Mouse (Mus musculus): ENCODE data around the gene Lhx1. TPM values are rescaled to one million over a fixed set of nuclear protein-coding genes. Genes with fewer than 3 reads are reported as not detected.

Gene Lhx1
- polyA plus RNA-seq, 1 experiment from 2014 or later: not detected

DNA sequence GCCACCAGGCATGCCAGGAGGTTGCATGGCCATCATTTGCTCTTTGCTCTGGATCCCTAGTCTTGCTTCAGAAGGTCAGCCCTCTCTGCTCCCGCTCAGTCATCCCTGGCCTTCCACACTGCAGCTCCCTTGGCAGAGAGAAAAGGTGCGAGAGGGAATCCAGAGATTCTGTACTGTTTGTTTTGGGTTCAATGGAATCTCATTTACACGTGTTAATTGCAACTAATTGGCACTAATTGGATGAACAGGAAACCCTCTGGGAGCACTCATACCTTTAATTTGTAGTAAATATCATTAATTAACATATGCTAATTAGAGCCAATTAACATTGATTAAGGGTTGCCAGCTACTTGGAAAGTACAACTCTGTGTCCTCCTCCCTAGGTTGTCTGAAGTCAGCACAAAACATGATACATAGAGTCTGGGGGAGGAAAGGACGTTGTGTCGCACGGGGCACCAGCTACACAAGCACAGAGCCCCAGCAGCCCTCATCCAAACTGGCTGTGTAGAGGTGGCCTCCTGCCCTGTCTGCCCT lies 24.0 kb upstream of the Lhx1 start:
- ATAC-seq (ENCODE audit: insufficient read depth) (no peak), DNase-seq (no peak)
- Histone ChIP-seq H3K36me3 (ENCODE audit: insufficient read depth) (no peaks in the 10 kb centered on the region), H3K4me2 (no peak overlapping the region), H3K4me3 (ENCODE audit: low read depth, low read length) (no peak overlapping the region), H3K27ac (ENCODE audit: low read depth) (no peak overlapping the region), H3K9ac (no peak overlapping the region), H3K4me1 (ENCODE audit: insufficient read depth) (no peaks in the 10 kb centered on the region), H3K9me3 (ENCODE audit: low read depth, low read length) (no peaks in the 10 kb centered on the region), H3K27me3 (ENCODE audit: insufficient read depth, low read length) (no peaks in the 10 kb centered on the region)
- no peak for TF ChIP-seq CTCF (IDR thresholded peaks at IDR 0.05; ENCODE audit: low read depth)
- 52% methylated on average over 6 of the region's 6 CpGs for WGBS

DNA sequence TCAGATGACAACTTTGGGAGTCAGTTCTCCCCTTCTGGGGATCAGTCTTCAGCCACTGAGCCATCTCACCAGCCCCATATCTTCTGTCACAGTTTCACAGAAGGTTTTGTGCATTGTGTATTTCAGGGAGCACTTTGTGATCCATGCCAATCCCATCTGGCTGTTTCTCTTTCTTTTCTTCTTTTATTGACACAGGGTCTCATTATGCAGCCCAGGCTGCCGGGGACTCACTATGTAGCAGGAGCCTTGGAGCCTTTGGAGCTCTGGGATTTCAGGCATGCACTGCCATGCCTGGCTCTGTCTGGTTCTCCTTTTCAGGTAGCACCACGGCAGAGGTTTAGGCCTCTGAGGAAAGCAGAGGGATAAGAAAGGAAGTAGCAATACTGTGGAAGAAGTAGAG lies 23.0 kb upstream of the Lhx1 start:
- Histone ChIP-seq H3K27ac (ENCODE audit: low read depth) (no peak overlapping the region), H3K9ac (no peak overlapping the region), H3K4me3 (ENCODE audit: low read depth, low read length) (no peak overlapping the region), H3K4me1 (ENCODE audit: insufficient read depth) (no peaks in the 10 kb centered on the region), H3K9me3 (ENCODE audit: low read depth, low read length) (no peaks in the 10 kb centered on the region), H3K36me3 (ENCODE audit: insufficient read depth) (no peaks in the 10 kb centered on the region), H3K27me3 (ENCODE audit: insufficient read depth, low read length) (no peaks in the 10 kb centered on the region), H3K4me2 (no peak overlapping the region)
- ATAC-seq (ENCODE audit: insufficient read depth) (no peak), DNase-seq (no peak)
- no peak for TF ChIP-seq CTCF (IDR thresholded peaks at IDR 0.05; ENCODE audit: low read depth)
- 57% methylated on average over 2 of the region's 2 CpGs for WGBS

DNA sequence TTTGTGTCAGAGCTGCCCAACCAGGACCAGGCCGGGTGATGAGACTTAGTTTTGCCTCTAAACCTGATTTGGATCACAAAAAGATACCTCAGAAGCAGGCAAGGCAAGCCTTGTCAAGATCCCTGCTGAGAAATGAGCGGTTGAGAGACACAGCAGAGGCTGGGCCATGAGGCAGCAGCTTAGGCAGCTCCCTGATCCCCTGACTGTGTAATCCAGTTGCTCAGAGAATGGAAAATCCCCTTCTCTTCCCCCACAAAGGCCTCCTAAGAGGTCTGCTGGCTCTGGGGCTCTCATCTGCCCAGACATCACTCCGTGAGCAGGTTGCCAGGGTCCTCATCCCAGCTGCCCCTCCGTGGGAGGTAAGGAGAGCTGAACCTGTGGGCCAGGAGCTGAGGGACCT lies 14.6 kb upstream of the Lhx1 start:
- no peak overlapping the region for H3K4me3 ChIP-seq (ENCODE audit: low read depth, low read length)
- ATAC-seq (ENCODE audit: insufficient read depth) (no peak), DNase-seq (no peak)
- H3K4me2 ChIP-seq: no peak overlapping the region
- no peaks in the 10 kb centered on the region for H3K27me3 ChIP-seq (ENCODE audit: insufficient read depth, low read length)
- H3K4me1 ChIP-seq (ENCODE audit: insufficient read depth): no peaks in the 10 kb centered on the region
- H3K9ac ChIP-seq: no peak overlapping the region
- no peaks in the 10 kb centered on the region for H3K36me3 ChIP-seq (ENCODE audit: insufficient read depth)
- WGBS: 8% methylated on average over 4 of the region's 4 CpGs
- no peaks in the 10 kb centered on the region for H3K9me3 ChIP-seq (ENCODE audit: low read depth, low read length)
- TF ChIP-seq CTCF (IDR thresholded peaks at IDR 0.05; ENCODE audit: low read depth): no peak
- H3K27ac ChIP-seq (ENCODE audit: low read depth): no peak overlapping the region

DNA sequence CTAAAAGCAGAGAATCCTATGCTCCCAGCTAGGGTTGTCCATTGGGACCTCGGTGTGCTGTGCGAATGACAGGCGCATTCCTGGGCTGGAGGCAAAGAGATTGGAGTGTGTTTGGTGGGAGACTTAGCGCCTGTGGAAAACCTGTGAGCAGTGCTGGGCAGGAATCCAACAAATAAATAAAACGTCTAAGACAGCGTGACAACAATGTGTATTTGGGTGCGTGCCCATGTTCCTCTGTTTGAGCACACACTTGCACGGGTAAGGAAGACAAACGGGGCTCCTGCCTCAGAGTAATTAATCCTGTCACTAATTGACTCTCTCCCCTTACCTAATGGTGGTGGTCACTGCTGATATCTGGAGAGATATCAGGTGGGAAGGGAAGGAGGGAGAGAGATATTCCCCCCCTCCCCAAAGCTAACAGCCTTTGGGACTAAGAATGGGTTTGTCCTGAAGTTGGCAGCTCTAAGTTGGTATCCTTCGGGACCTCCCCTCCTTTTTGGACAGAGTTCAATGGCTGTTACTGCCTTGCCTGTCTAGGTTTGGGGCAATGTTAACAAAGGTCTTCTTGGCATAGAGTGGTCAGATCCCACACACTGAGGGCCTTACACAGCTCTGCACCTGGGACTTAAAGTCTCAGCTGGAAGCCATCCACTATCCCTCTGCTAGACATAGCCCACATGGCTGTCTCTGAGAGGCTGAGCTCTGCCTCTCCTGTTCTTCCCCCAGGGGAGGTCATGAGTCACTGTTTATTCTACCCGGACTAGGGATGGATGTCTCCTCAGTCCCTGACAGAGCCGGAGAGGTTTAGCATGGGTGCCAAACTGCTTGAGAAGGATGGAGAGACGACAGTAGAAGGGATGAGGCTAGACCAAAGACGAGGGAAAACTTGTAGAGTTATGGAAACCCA lies 4.7 kb upstream of the Lhx1 start:
- 5% methylated on average over 14 of the region's 14 CpGs for WGBS
- H3K4me3 ChIP-seq (ENCODE audit: low read depth, low read length): no peak overlapping the region
- H3K4me1 ChIP-seq (ENCODE audit: insufficient read depth): no peaks in the 10 kb centered on the region

DNA sequence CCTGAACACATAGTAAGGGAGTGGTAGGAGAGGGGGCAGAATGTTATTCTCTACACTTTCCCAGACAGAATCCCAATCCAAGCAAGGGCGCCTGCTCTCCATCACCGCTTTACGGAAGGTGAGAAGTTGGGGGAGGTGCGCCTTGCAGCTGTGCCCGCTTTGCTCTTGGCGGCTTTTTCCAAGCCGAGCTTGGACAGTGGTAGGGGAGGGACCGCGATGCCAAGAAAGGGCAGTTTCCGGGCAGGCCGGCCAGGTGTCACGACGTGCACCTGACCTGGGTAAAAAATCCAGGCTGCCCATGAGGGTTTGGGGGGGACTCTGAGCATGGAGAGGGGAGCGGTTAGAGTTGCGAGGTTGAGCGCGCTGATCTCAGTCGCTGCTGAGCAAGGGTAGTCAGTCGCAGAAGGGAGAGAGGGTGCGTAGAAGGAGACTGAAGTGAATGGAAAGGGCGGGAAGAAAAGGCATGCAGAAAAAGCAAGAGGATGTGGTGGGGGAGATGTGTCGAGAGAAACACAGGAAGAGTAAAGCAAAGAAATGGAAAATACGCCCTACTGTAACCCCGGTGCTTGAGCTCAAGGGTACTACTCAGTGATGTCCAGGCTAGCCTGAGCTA lies 3.9 kb upstream of the Lhx1 start:
- 2% methylated on average over 24 of the region's 24 CpGs for WGBS
- no peaks in the 10 kb centered on the region for H3K36me3 ChIP-seq (ENCODE audit: insufficient read depth)
- DNase-seq (no peak), ATAC-seq (ENCODE audit: insufficient read depth) (no peak)
- H3K4me3 ChIP-seq (ENCODE audit: low read depth, low read length): no peak overlapping the region
- peaks cover 88% of the 10 kb centered on the region for H3K27me3 ChIP-seq (ENCODE audit: insufficient read depth, low read length)
- H3K4me1 ChIP-seq (ENCODE audit: insufficient read depth): peaks cover 2% of the 10 kb centered on the region; the same call in 1 of the 2 replicates
- no peak for TF ChIP-seq CTCF (IDR thresholded peaks at IDR 0.05; ENCODE audit: low read depth)
- no peaks in the 10 kb centered on the region for H3K9me3 ChIP-seq (ENCODE audit: low read depth, low read length)
- no peak overlapping the region for H3K27ac ChIP-seq (ENCODE audit: low read depth)
- no peak overlapping the region for H3K4me2 ChIP-seq
- no peak overlapping the region for H3K9ac ChIP-seq

More for the DNA sequence above, 4.7 kb upstream of the Lhx1 start:
- H3K4me2 ChIP-seq: no peak overlapping the region
- ATAC-seq (ENCODE audit: insufficient read depth): no peak
- DNase-seq: peak; percentile 69
- peaks cover 80% of the 10 kb centered on the region for H3K27me3 ChIP-seq (ENCODE audit: insufficient read depth, low read length)
- no peaks in the 10 kb centered on the region for H3K36me3 ChIP-seq (ENCODE audit: insufficient read depth)
- no peak for TF ChIP-seq CTCF (IDR thresholded peaks at IDR 0.05; ENCODE audit: low read depth)
- H3K27ac ChIP-seq (ENCODE audit: low read depth): no peak overlapping the region
- no peaks in the 10 kb centered on the region for H3K9me3 ChIP-seq (ENCODE audit: low read depth, low read length)
- no peak overlapping the region for H3K9ac ChIP-seq

DNA sequence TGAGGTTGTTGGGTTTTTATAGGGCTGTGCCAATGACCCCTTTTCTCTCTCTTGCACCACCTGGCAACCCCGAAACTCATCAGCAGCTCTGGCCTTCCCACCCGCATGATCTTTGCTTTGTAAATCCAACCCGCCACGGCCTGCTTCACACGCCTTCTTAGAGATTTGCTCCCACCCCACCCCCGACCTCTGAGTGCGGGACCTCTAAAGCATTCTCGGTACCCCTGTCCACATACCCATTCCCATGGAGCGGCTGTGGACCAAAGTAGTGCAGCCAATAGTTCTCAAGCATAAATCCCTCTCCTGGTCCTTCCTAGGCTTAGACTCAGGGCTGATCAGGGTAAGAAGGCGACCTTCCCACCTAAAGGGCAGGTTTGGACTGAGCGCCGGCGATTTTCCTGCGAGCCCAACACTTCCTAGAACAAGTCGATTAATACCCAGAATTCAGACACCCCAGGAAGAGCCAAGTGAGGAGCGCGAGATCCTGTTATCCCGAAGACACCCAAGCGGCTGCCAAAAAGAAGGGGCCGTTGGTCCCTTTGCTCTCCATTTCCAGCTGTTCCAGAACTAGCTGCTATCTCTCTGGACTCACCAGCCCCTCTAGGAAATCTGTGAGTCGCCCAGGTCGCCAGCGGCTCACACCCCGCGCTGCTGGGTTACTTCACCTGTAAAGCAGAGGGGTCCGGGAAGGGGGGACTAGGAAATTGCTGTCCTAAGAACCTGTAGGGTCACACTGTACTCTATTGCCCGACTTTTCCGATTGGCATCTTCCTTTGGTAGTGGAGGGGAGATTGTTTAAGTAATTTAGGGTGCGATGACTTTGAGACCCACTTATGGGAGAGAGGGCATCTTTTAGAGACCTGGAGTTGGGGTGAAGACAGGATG lies 1.9 kb upstream of the Lhx1 start:
- ATAC-seq (ENCODE audit: insufficient read depth): no peak
- peaks cover 2% of the 10 kb centered on the region; the same call in 1 of the 2 replicates for H3K4me1 ChIP-seq (ENCODE audit: insufficient read depth)
- no peaks in the 10 kb centered on the region for H3K36me3 ChIP-seq (ENCODE audit: insufficient read depth)
- peaks cover 98% of the 10 kb centered on the region for H3K27me3 ChIP-seq (ENCODE audit: insufficient read depth, low read length)
- no peak for TF ChIP-seq CTCF (IDR thresholded peaks at IDR 0.05; ENCODE audit: low read depth)
- DNase-seq: no peak
- H3K4me3 ChIP-seq (ENCODE audit: low read depth, low read length): no peak overlapping the region
- H3K27ac ChIP-seq (ENCODE audit: low read depth): no peak overlapping the region
- H3K9ac ChIP-seq: no peak overlapping the region
- no peaks in the 10 kb centered on the region for H3K9me3 ChIP-seq (ENCODE audit: low read depth, low read length)
- no peak overlapping the region for H3K4me2 ChIP-seq
- 5% methylated on average over 29 of the region's 29 CpGs for WGBS
